Mouse (Mus musculus): ENCODE results near the gene Chit1.

Gene Chit1

GRCm38 (mm10) chr1:134195117-134195516 is 84.1 kb downstream of the Chit1 start:
- TF ChIP-seq GATA4 (IDR thresholded peaks at IDR 0.05; ENCODE audit: insufficient replicate concordance, low read length), result no peak

GRCm38 (mm10) chr1:134195571-134195970 is 84.5 kb downstream of the Chit1 start:
- no peak for TF ChIP-seq GATA4 (IDR thresholded peaks at IDR 0.05; ENCODE audit: insufficient replicate concordance, low read length)

DNA sequence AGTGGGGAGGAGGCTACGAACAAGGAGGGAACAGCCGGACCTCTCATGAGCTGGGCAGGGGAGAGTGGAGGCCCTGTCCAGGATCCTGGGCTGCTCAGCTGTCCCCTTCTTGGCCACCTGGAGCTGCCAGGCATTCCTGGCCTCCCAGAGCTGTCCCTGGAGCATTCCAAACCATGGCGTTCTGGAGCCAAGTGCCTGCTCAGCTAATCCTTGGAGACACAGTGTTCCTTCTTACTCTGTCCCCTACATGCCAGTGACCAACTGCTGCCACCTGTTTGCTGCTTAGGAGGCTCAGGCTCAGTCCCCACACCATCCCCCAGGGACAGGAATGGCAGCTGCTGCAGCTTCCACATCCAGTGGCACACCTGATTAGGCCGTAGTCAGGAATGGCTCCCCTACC is 84.9 kb downstream of the Chit1 start:
- no peak for TF ChIP-seq GATA4 (IDR thresholded peaks at IDR 0.05; ENCODE audit: insufficient replicate concordance, low read length)

GRCm38 (mm10) chr1:134196386-134196785 is 85.3 kb downstream of the Chit1 start:
- no peak for TF ChIP-seq GATA4 (IDR thresholded peaks at IDR 0.05; ENCODE audit: insufficient replicate concordance, low read length)

DNA sequence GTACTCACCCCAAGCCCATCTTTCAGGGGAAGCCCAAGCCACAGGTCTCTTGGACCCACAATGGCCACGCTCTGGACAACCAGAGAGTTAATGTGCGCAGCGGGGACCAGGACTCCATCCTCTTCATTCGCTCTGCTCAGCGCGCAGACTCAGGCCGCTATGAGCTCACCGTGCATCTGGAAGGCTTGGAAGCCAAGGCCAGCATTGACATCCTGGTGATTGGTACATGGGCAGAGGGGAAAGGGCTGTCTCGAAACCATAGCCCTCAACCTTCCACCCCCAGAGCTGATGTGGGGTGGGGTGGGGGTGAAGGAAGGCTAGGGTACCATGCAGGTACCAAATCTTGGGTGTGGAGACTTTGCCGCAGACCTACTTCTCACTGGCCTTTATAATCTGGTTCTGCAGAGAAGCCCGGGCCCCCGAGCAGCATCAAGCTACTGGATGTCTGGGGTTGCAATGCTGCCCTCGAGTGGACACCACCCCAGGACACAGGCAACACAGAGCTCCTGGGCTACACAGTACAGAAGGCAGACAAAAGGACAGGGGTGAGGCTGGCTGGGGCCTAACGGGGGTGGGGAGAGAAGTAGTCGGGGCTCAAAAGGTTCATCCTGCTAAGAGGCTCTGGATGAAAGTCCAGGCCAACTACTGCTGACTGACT is 86.4 kb downstream of the Chit1 start:
- TF ChIP-seq GATA4 (IDR thresholded peaks at IDR 0.05; ENCODE audit: insufficient replicate concordance, low read length), result no peak

GRCm38 (mm10) chr1:134198197-134198995 is 87.4 kb downstream of the Chit1 start:
- TF ChIP-seq GATA4 (IDR thresholded peaks at IDR 0.05; ENCODE audit: insufficient replicate concordance, low read length), result no peak

GRCm38 (mm10) chr1:134200481-134200880 is 89.4 kb downstream of the Chit1 start:
- no peak for TF ChIP-seq GATA4 (IDR thresholded peaks at IDR 0.05; ENCODE audit: insufficient replicate concordance, low read length)
